Mouse (Mus musculus) layer of hippocampus, adult 9-10 months (tissue): ENCODE measurements around the gene Col5a3.
"Not testable (repeated sequence)": the region's sequence is repeated elsewhere in the genome, so short reads cannot be mapped to it uniquely, and the experiment has no call there.

ENCODE experiments used
- DNase-seq: peaks from one replicate; pipeline ENCODE4 v3.0.0; 2022; ENCODE audit warnings: low spot score

Gene Col5a3

GRCm38 (mm10) chr9:20814521-20815272 lies at the start of gene Col5a3:
TSS of gene Col5a3 (minus strand) at chr9:20815067.
- DNase-seq = no peak

- DNase-seq = no peak
Observed at GRCm38 (mm10) chr9:20862225-20862624, 47.4 kb upstream of the Col5a3 start.

GRCm38 (mm10) chr9:20861821-20862220 lies 47.0 kb upstream of the Col5a3 start:
- no peak for DNase-seq

GRCm38 (mm10) chr9:20859926-20860325 lies 45.1 kb upstream of the Col5a3 start:
- DNase-seq = no peak

GRCm38 (mm10) chr9:20857131-20857530 lies 42.3 kb upstream of the Col5a3 start:
- no peak for DNase-seq

- no peak for DNase-seq
Observed at GRCm38 (mm10) chr9:20850179-20850578, 35.3 kb upstream of the Col5a3 start.

DNA sequence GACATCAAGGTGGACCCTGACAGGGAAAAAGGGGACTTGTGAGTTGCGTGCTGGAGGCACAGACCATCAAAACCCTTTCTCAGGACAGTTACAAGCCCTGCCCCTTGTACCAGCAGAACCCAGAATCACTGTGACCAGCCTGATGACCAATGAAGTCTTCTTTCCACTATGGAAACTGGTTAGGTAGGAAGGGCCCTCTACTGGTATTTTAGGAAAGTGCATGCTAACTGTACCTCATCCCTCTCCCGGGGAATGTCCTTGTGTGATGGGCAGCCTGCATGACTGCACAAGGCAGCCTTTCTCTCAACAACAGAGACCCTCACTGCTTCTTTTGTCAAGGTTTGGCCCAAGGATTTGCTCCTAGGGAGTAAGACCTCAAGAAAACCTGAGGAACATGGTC lies 27.8 kb upstream of the Col5a3 start:
- DNase-seq = no peak

GRCm38 (mm10) chr9:20842211-20842610 lies 27.3 kb upstream of the Col5a3 start:
- DNase-seq = no peak

DNA sequence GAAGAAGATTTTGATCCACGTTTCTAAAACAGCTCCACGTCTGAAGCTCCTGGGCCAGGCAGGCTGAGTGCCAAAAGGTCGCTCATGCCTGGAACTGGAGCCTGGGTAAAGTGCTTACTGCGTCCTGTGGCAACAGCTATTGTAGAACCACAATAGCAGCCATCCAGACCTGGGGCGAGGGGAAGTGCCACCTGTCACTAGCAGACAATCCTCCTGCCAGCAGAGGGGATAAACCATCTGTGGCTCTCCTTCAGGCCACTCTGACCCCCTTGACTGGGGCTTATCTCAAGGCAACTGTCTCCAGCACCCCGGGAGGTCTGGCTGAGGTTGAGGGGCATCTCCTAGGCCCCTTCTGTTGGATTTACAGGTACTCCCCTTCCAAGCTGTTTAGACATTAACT lies 24.1 kb upstream of the Col5a3 start:
- no peak for DNase-seq

GRCm38 (mm10) chr9:20837184-20837947 lies 22.5 kb upstream of the Col5a3 start:
- no peak for DNase-seq

- not testable (repeated sequence) for DNase-seq
Observed at GRCm38 (mm10) chr9:20835431-20835954, 20.6 kb upstream of the Col5a3 start.

DNA sequence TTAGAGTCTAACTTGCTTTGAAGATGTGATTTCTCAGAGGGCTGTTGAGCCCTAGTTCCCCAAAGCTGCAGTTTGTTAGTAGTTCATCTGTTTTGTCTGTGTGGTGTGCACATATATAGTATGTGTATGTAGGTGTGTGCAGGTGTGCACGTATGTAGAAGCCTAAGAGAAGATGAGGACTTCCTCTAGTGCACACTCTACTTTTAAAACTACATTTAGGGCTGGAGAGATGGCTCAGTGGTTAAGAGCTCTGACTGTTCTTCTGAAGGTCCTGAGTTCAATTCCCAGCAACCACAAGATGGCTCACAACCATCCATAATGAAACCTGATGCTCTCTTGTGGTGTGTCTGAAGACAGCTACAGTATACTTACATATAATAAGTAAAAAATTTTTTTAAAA lies 20.0 kb upstream of the Col5a3 start:
- no peak for DNase-seq

DNA sequence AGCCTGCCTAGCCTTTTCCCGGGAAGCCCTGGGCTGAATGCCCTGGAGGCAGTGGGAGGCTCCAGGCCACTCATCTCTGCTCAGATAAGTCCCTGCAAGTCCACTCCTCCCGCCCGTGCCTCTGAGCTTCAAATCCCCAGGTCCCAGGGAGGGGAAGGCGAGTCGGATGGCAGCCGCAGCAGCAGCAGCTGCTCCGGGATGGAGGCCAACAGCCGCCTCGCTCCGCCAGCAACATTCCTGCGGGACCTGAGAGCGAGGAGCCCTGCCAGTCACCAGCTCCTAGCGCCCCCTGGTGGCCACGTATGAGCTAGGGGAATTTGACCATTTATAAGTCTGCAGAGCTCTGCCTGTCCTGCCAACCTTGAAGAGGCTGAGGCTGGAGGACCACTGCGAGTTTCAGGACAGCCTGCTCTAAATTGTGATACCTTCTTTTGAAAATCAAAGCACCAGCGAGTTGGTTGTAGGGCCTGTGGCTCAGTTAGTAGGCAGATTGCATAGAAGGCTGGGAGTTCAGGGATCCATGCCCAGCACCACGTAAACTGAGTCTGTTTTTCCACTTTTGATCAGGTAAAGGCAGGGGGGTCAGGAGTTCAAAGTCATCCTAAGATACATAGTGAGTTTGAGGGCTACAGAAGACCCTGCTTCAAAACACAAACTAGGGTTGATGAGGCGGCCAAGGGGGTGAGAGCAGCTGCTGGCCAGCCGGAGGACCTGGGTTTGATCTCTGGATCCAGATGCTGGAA lies 16.2 kb upstream of the Col5a3 start:
- peak; percentile 87 for DNase-seq

GRCm38 (mm10) chr9:20828127-20828526 lies 13.3 kb upstream of the Col5a3 start:
- DNase-seq = no peak

- no peak for DNase-seq
Observed at GRCm38 (mm10) chr9:20825781-20826180, 10.9 kb upstream of the Col5a3 start.

DNA sequence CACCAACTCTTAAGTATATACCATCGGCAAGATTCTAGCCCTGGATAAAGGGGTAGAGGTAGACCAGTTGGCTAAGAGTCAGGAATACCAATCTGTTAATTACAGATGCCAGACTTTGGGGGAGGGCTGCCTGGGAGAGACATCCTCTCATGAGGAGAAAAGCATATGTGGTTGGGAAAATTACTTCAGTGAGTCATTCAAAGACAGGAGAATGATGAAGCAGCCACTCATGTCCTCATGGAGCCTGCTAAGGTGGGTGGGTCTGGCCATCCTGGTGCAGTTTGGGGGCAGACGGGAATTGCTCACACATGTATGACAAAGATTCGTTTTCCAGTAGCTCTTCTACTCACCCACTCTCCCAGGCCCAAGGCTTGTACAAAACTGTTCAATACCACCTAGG lies 8.0 kb upstream of the Col5a3 start:
- no peak for DNase-seq

GRCm38 (mm10) chr9:20820001-20820400 lies 5.1 kb upstream of the Col5a3 start:
- no peak for DNase-seq

DNA sequence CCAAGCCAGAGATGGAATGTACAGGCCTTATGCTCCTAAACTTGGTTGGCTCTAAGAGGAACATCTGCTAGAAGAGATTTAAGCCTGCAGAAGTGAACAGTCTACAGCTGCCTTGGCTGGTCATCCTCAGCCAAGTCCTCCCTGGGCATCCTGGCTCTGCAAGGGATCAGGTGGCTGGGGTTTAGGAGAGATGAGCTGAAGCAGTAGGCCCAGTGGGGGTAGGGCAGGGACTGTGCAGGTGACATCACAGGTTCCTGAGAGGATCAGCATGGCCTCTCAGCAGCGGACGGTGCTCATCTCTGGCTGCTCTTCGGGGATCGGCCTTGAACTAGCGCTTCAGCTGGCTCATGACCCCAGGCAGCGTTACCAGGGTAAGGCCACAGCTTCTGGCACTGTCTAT lies 3.4 kb upstream of the Col5a3 start, which contains the start of gene Rdh8:
Gene Rdh8, plus strand, starts transcription at position 268 of the 400 bp plus-strand sequence.
- DNase-seq = no peak

DNA sequence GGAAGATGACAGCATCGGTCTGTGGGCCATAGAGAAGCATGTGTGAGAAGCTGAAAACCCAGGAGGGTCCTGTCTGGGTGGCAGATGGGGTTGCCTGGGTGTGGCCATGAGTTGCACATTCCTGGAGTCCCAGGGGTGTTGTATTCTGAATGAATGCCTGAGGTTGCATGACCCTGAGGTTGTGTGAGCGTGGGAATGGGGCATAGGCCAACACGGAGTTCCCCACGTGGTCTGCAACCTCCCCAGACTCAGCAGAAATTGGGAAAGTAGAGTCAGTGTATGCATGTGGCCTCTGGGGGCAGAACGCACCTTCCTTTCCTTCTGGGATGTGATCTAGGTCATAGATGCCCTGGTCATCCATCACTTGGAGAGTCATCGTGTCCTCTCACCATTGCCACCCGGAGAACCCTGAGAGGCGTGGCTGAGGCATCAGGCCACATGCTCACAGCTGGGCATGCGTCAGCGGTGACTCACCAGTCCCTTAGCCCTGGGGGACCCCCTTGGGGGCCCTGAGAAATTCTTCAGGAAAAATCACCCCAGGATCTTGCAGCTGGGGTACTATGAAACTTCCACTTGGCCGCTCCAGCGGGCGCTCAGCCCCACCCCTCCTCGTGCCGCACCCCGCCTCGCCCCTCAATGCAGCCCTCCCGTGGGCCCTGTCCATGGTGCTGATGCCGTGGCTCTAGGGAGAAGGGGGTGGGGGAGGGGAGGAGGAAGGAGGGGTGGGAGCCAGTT lies 2.2 kb downstream of the Col5a3 start:
- DNase-seq = no peak

DNA sequence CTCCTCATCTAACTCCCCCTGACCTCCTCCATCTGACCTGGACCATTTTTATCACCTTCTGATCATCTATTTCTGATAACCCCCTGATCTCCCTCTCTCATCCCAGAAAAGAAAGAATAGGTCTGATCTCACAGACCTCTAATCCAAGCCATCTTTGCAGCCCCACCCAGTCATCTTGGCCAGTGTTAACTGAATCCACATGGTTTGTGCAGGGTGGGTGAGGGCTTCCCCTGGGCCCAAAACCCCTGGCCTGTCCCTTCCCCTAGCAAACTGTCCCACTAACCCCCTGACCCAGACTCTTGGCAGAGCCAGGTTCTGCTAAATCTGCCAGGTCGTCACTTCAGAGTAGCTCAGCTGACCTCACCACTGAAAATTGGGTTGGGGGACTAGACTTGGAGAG lies 4.1 kb downstream of the Col5a3 start:
- DNase-seq = no peak

DNA sequence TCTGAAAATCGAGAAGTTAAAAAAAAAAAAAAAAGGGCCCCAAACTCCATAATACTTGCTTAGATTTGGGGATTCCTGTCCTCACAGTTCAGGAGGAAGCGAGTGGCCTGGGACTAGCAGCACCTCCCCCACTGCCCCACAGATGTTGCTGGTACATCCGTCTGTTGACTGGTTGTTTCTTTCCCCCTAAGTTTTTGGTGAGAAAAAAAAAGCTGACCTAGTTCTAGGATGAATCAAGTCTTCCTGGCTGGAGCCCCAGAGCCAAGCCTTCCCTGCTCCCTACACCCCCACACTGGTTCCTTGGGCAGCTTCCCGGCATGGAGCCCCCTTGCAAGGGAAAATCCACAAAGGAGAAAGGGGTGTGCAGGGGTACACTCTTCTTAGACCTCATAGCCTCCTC lies 4.6 kb downstream of the Col5a3 start:
- no peak for DNase-seq

GRCm38 (mm10) chr9:20805706-20806105 lies 9.2 kb downstream of the Col5a3 start:
- no peak for DNase-seq
